In the genomic region with DNA sequence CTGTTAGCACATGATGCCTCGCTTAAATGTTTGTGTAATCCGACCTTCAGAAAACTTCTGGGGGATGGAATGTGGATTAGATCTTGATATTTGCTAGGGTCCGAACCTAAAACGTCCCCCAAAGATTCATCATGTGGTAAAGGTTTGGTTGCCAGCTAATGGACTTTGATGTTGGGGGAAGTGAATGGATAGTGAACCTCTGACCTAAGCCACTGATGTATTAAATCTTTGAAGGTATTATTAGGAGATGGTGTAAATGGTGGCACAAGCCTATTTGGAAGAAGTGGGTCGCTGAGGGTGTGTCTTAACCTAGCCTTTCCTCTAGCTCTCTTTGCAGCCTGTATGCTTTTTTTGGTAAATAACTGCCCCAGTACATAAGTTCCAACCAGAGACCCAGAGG, we compare ENCODE assay signal across 8 mouse cellular contexts. TPM values are rescaled to one million over a fixed set of nuclear protein-coding genes. Genes with fewer than 3 reads are reported as not detected.
DNase-seq lines count a peak whose midpoint lies in the region; ATAC-seq and TF ChIP-seq lines count a peak whose summit lies in the region.

No protein-coding gene starts in this region.

- H3K4me3 ChIP-seq in lung, postnatal 0 days (ENCODE audit: low read depth, low read length): peak overlapping the region; percentile 92
- peak overlapping the region; percentile 98 for H3K4me3 ChIP-seq in forebrain, embryonic 15.5 days
- peak overlapping the region; percentile 78 for H3K4me3 ChIP-seq in limb, embryonic 11.5 days (ENCODE audit: low read depth, low read length)
- H3K4me3 ChIP-seq in stomach, embryonic 14.5 days (ENCODE audit: low read depth, low read length): peak overlapping the region; percentile 93; the same call in 1 of the 2 replicates

- no peak for TF ChIP-seq EP300 in lung, postnatal 0 days (IDR thresholded peaks at IDR 0.05)

- H3K27ac ChIP-seq in lung, postnatal 0 days (ENCODE audit: low read length): no peak overlapping the region
- H3K27ac ChIP-seq in forebrain, embryonic 15.5 days (replicated peaks): no peak overlapping the region
- no peak overlapping the region for H3K27ac ChIP-seq in limb, embryonic 11.5 days (replicated peaks; ENCODE audit: low read depth, low read length)
- H3K27ac ChIP-seq in stomach, embryonic 14.5 days (ENCODE audit: low read length): no peak overlapping the region

- TF ChIP-seq CTCF in lung, postnatal 0 days (IDR thresholded peaks at IDR 0.05): no peak

- H3K4me1 ChIP-seq in lung, postnatal 0 days (ENCODE audit: insufficient read depth, low read depth, low read length): peaks cover 5% of the 10 kb centered on the region; the same call in 1 of the 2 replicates
- H3K4me1 ChIP-seq in forebrain, embryonic 15.5 days: peaks cover 15% of the 10 kb centered on the region
- H3K4me1 ChIP-seq in limb, embryonic 11.5 days (ENCODE audit: control insufficient read depth, insufficient read depth, low read length): 0 out of 2 replicates have a peak, but pooled peaks cover 3% of the 10 kb centered on the region
- peaks cover 10% of the 10 kb centered on the region for H3K4me1 ChIP-seq in stomach, embryonic 14.5 days (ENCODE audit: control insufficient read depth, insufficient read depth, low read length)

- DNase-seq in lung, postnatal 0 days (ENCODE audit: low spot score): no peak
- no peak for DNase-seq in lung, postnatal 14 days
- DNase-seq in limb, embryonic 11.5 days (ENCODE audit: low spot score): no peak
- DNase-seq in adrenal gland, postnatal 4 days (ENCODE audit: low spot score in 2 of 2): no peak
- no peak for DNase-seq in layer of hippocampus, postnatal 36 days

- no peak for ATAC-seq in lung, postnatal 0 days
- ATAC-seq in forebrain, embryonic 15.5 days (replicated peaks): no peak
- ATAC-seq in limb, embryonic 11.5 days (ENCODE audit: insufficient number of reproducible peaks, low FRiP score, low TSS enrichment, low read depth): no peak
- no peak for ATAC-seq in stomach, embryonic 14.5 days (ENCODE audit: insufficient number of reproducible peaks, insufficient read depth, low FRiP score, low read depth)
- no peak for ATAC-seq in megakaryocyte-erythroid progenitor cell, adult 5-6 weeks (replicated peaks; ENCODE audit: low FRiP score, low TSS enrichment, poor library complexity, severe bottlenecking)

- no peaks in the 10 kb centered on the region for H3K27me3 ChIP-seq in lung, postnatal 0 days (replicated peaks; ENCODE audit: insufficient read depth, low read length)
- peaks cover 5% of the 10 kb centered on the region; the same call in 1 of the 2 replicates for H3K27me3 ChIP-seq in forebrain, embryonic 15.5 days
- no peaks in the 10 kb centered on the region for H3K27me3 ChIP-seq in limb, embryonic 11.5 days (ENCODE audit: control insufficient read depth, insufficient read depth, low read length)
- H3K27me3 ChIP-seq in stomach, embryonic 14.5 days (ENCODE audit: control insufficient read depth, insufficient read depth, low read length): no peaks in the 10 kb centered on the region

- WGBS in lung, postnatal 0 days: 27% methylated on average over 5 of the region's 5 CpGs
- 36% methylated on average over 5 of the region's 5 CpGs for WGBS in forebrain, embryonic 15.5 days
- 23% methylated on average over 5 of the region's 5 CpGs for WGBS in limb, embryonic 11.5 days
- 17% methylated on average over 5 of the region's 5 CpGs for WGBS in stomach, embryonic 14.5 days

- H3K9me3 ChIP-seq in lung, postnatal 0 days (ENCODE audit: low read length): no peaks in the 10 kb centered on the region
- no peaks in the 10 kb centered on the region for H3K9me3 ChIP-seq in forebrain, embryonic 15.5 days
- no peaks in the 10 kb centered on the region for H3K9me3 ChIP-seq in limb, embryonic 11.5 days (ENCODE audit: control insufficient read depth, low read length)
- no peaks in the 10 kb centered on the region for H3K9me3 ChIP-seq in stomach, embryonic 14.5 days (ENCODE audit: control insufficient read depth, low read depth, low read length)

- H3K36me3 ChIP-seq in lung, postnatal 0 days (ENCODE audit: insufficient read depth, low read length): no peaks in the 10 kb centered on the region
- H3K36me3 ChIP-seq in forebrain, embryonic 15.5 days: no peaks in the 10 kb centered on the region
- H3K36me3 ChIP-seq in limb, embryonic 11.5 days (ENCODE audit: control insufficient read depth, insufficient read depth, low read length): no peaks in the 10 kb centered on the region
- no peaks in the 10 kb centered on the region for H3K36me3 ChIP-seq in stomach, embryonic 14.5 days (ENCODE audit: control insufficient read depth, insufficient read depth, low read length)

- H3K9ac ChIP-seq in lung, postnatal 0 days (replicated peaks; ENCODE audit: low read depth): peak overlapping the region; percentile 93
- no peak overlapping the region for H3K9ac ChIP-seq in forebrain, embryonic 15.5 days (replicated peaks)
- no peak overlapping the region for H3K9ac ChIP-seq in limb, embryonic 11.5 days (ENCODE audit: low read length)
- no peak overlapping the region for H3K9ac ChIP-seq in stomach, embryonic 14.5 days (replicated peaks; ENCODE audit: low read depth, low read length)

- peak overlapping the region; percentile 87 for H3K4me2 ChIP-seq in lung, postnatal 0 days (replicated peaks; ENCODE audit: low read depth, low read length)
- H3K4me2 ChIP-seq in forebrain, embryonic 15.5 days (replicated peaks): peak overlapping the region; percentile 79; the same call in 1 of the 2 replicates
- H3K4me2 ChIP-seq in limb, embryonic 11.5 days (ENCODE audit: low read depth, severe bottlenecking): peak overlapping the region; percentile 74; the same call in 1 of the 2 replicates
- H3K4me2 ChIP-seq in stomach, embryonic 14.5 days (replicated peaks; ENCODE audit: low read depth, low read length): peak overlapping the region; percentile 75

RNA-seq across cellular contexts. Expression of a gene that starts 0.4 kb away (rescaled TPM):
- 10.0 TPM in 2 replicates for polyA plus RNA-seq in lung, postnatal 0 days (2015; fragmentation: Nextera tagmentation; extraction: Ambion mirVana)
- polyA plus RNA-seq in forebrain, embryonic 15.5 days (2015; fragmentation: Nextera tagmentation; extraction: Ambion mirVana): 6.0 and 6.6 TPM in 2 replicates
- polyA plus RNA-seq in limb, embryonic 11.5 days (2014; fragmentation: Nextera tagmentation; extraction: Ambion mirVana): 6.8 and 8.5 TPM in 2 replicates
- 22.4 and 26.7 TPM in 2 replicates for polyA plus RNA-seq in stomach, embryonic 14.5 days (2014; fragmentation: Nextera tagmentation; extraction: Ambion mirVana)
- total RNA-seq in adrenal gland, postnatal 4 days (2021): 10 to 100 TPM; 30.9 to 32.5 TPM
- total RNA-seq in layer of hippocampus, postnatal 36 days (2021): 10 to 100 TPM; 16.4 to 16.9 TPM
- 25.2 and 29.4 TPM in 2 replicates for total RNA-seq in megakaryocyte-erythroid progenitor cell, adult 5-6 weeks (2014; fragmentation: Nextera tagmentation)
- total RNA-seq in megakaryocyte-erythroid progenitor cell, adult 5-6 weeks (2017): 42.7 and 67.3 TPM in 2 replicates

RNA-seq across cellular contexts. Expression of a gene that starts 32.0 kb away (rescaled TPM):
- polyA plus RNA-seq in lung, postnatal 0 days (2015; fragmentation: Nextera tagmentation; extraction: Ambion mirVana): not detected in 2 replicates
- 0.32 TPM in 1 of 2 replicates, not detected in the other for polyA plus RNA-seq in forebrain, embryonic 15.5 days (2015; fragmentation: Nextera tagmentation; extraction: Ambion mirVana)
- polyA plus RNA-seq in limb, embryonic 11.5 days (2014; fragmentation: Nextera tagmentation; extraction: Ambion mirVana): not detected in 2 replicates
- not detected in 2 replicates for polyA plus RNA-seq in stomach, embryonic 14.5 days (2014; fragmentation: Nextera tagmentation; extraction: Ambion mirVana)
- total RNA-seq in adrenal gland, postnatal 4 days (2021): 1 to 10 TPM in 1 of 2 experiments, not detected in 1; 1.3 TPM
- 1 to 10 TPM in 1 of 2 experiments, not detected in 1; 1.5 TPM for total RNA-seq in layer of hippocampus, postnatal 36 days (2021)
- total RNA-seq in megakaryocyte-erythroid progenitor cell, adult 5-6 weeks (2014; fragmentation: Nextera tagmentation): not detected in 2 replicates
- total RNA-seq in megakaryocyte-erythroid progenitor cell, adult 5-6 weeks (2017): not detected in 2 replicates

RNA-seq across cellular contexts. Expression of a gene that starts 50.6 kb away (rescaled TPM):
- polyA plus RNA-seq in lung, postnatal 0 days (2015; fragmentation: Nextera tagmentation; extraction: Ambion mirVana): 70.4 and 73.4 TPM in 2 replicates
- polyA plus RNA-seq in forebrain, embryonic 15.5 days (2015; fragmentation: Nextera tagmentation; extraction: Ambion mirVana): 71.1 and 73.8 TPM in 2 replicates
- polyA plus RNA-seq in limb, embryonic 11.5 days (2014; fragmentation: Nextera tagmentation; extraction: Ambion mirVana): 86.0 and 94.3 TPM in 2 replicates
- 96.8 and 102 TPM in 2 replicates for polyA plus RNA-seq in stomach, embryonic 14.5 days (2014; fragmentation: Nextera tagmentation; extraction: Ambion mirVana)
- 10 to 100 TPM; 54.5 to 58.8 TPM for total RNA-seq in adrenal gland, postnatal 4 days (2021)
- total RNA-seq in layer of hippocampus, postnatal 36 days (2021): 10 to 100 TPM; 60.9 to 62.1 TPM
- total RNA-seq in megakaryocyte-erythroid progenitor cell, adult 5-6 weeks (2014; fragmentation: Nextera tagmentation): 50.7 and 53.6 TPM in 2 replicates
- total RNA-seq in megakaryocyte-erythroid progenitor cell, adult 5-6 weeks (2017): 83.2 and 95.4 TPM in 2 replicates
